Mouse (Mus musculus): ENCODE data around the gene Gpr156. TPM values are rescaled to one million over a fixed set of nuclear protein-coding genes. Genes with fewer than 3 reads are reported as not detected.

The Gpr156 gene
- polyA plus RNA-seq, 1 experiment = 0.03 TPM

- H3K36me3 ChIP-seq (ENCODE audit: control insufficient read depth, insufficient read depth, low read length) = no peaks in the 10 kb centered on the region
- TF ChIP-seq CTCF (IDR thresholded peaks at IDR 0.05; ENCODE audit: extremely low read depth, insufficient read length, insufficient replicate concordance, low read depth, low read length) (no peak), POLR2A (IDR thresholded peaks at IDR 0.05; ENCODE audit: low read depth, low read length) (no peak)
- no peaks in the 10 kb centered on the region for H3K4me1 ChIP-seq (ENCODE audit: control insufficient read depth, insufficient read depth, insufficient read length, low read length)
- no peak overlapping the region for H3K27ac ChIP-seq (ENCODE audit: insufficient read depth, low read depth, low read length)
- no peak overlapping the region for H3K4me3 ChIP-seq (ENCODE audit: low read depth, low read length)
- WGBS = 84% methylated on average over 2 of the region's 2 CpGs
- no peaks in the 10 kb centered on the region for H3K27me3 ChIP-seq (ENCODE audit: control insufficient read depth, insufficient read depth, low read length)
Observed at GRCm38 (mm10) chr16:37934932-37935331, 18.6 kb downstream of the Gpr156 start.

GRCm38 (mm10) chr16:37937276-37937675 lies 21.0 kb downstream of the Gpr156 start:
- 82% methylated on average over 8 of the region's 8 CpGs for WGBS
- no peaks in the 10 kb centered on the region for H3K36me3 ChIP-seq (ENCODE audit: control insufficient read depth, insufficient read depth, low read length)
- H3K27me3 ChIP-seq (ENCODE audit: control insufficient read depth, insufficient read depth, low read length) = no peaks in the 10 kb centered on the region
- H3K4me1 ChIP-seq (ENCODE audit: control insufficient read depth, insufficient read depth, insufficient read length, low read length) = no peaks in the 10 kb centered on the region
- H3K27ac ChIP-seq (ENCODE audit: insufficient read depth, low read depth, low read length) = no peak overlapping the region
- no peak for TF ChIP-seq POLR2A (IDR thresholded peaks at IDR 0.05; ENCODE audit: low read depth, low read length)
- no peak for TF ChIP-seq CTCF (IDR thresholded peaks at IDR 0.05; ENCODE audit: extremely low read depth, insufficient read length, insufficient replicate concordance, low read depth, low read length)
- H3K4me3 ChIP-seq (ENCODE audit: low read depth, low read length) = no peak overlapping the region

- TF ChIP-seq CTCF (IDR thresholded peaks at IDR 0.05; ENCODE audit: extremely low read depth, insufficient read length, insufficient replicate concordance, low read depth, low read length) = no peak
- TF ChIP-seq POLR2A (IDR thresholded peaks at IDR 0.05; ENCODE audit: low read depth, low read length) = no peak
- 56% methylated on average over 16 of the region's 17 CpGs for WGBS
- H3K4me1 ChIP-seq (ENCODE audit: control insufficient read depth, insufficient read depth, insufficient read length, low read length) = no peaks in the 10 kb centered on the region
Observed at GRCm38 (mm10) chr16:37938125-37939081, 22.1 kb downstream of the Gpr156 start.

GRCm38 (mm10) chr16:37939082-37939863 lies 23.0 kb downstream of the Gpr156 start:
- H3K27me3 ChIP-seq (ENCODE audit: control insufficient read depth, insufficient read depth, low read length) = no peaks in the 10 kb centered on the region
- no peak overlapping the region for H3K27ac ChIP-seq (ENCODE audit: insufficient read depth, low read depth, low read length)
- no peak for TF ChIP-seq POLR2A (IDR thresholded peaks at IDR 0.05; ENCODE audit: low read depth, low read length)
- no peak for TF ChIP-seq CTCF (IDR thresholded peaks at IDR 0.05; ENCODE audit: extremely low read depth, insufficient read length, insufficient replicate concordance, low read depth, low read length)
- no peaks in the 10 kb centered on the region for H3K4me1 ChIP-seq (ENCODE audit: control insufficient read depth, insufficient read depth, insufficient read length, low read length)
- H3K36me3 ChIP-seq (ENCODE audit: control insufficient read depth, insufficient read depth, low read length) = no peaks in the 10 kb centered on the region
- 66% methylated on average over 11 of the region's 11 CpGs for WGBS
- no peak overlapping the region for H3K4me3 ChIP-seq (ENCODE audit: low read depth, low read length)

More at GRCm38 (mm10) chr16:37938125-37939081, 22.1 kb downstream of the Gpr156 start:
- H3K36me3 ChIP-seq (ENCODE audit: control insufficient read depth, insufficient read depth, low read length) = no peaks in the 10 kb centered on the region
- no peaks in the 10 kb centered on the region for H3K27me3 ChIP-seq (ENCODE audit: control insufficient read depth, insufficient read depth, low read length)
- H3K4me3 ChIP-seq (ENCODE audit: low read depth, low read length) = no peak overlapping the region
- no peak overlapping the region for H3K27ac ChIP-seq (ENCODE audit: insufficient read depth, low read depth, low read length)

- Histone ChIP-seq H3K4me3 (ENCODE audit: low read depth, low read length) (no peak overlapping the region), H3K27me3 (ENCODE audit: control insufficient read depth, insufficient read depth, low read length) (no peaks in the 10 kb centered on the region), H3K4me1 (ENCODE audit: control insufficient read depth, insufficient read depth, insufficient read length, low read length) (no peaks in the 10 kb centered on the region), H3K27ac (ENCODE audit: insufficient read depth, low read depth, low read length) (no peak overlapping the region), H3K36me3 (ENCODE audit: control insufficient read depth, insufficient read depth, low read length) (no peaks in the 10 kb centered on the region)
- TF ChIP-seq CTCF (IDR thresholded peaks at IDR 0.05; ENCODE audit: extremely low read depth, insufficient read length, insufficient replicate concordance, low read depth, low read length) (no peak), POLR2A (IDR thresholded peaks at IDR 0.05; ENCODE audit: low read depth, low read length) (no peak)
- 81% methylated on average over 10 of the region's 10 CpGs for WGBS
Observed at GRCm38 (mm10) chr16:37940291-37940690, 24.0 kb downstream of the Gpr156 start.

GRCm38 (mm10) chr16:37943701-37944100 lies 27.4 kb downstream of the Gpr156 start:
- H3K36me3 ChIP-seq (ENCODE audit: control insufficient read depth, insufficient read depth, low read length) = no peaks in the 10 kb centered on the region
- no peaks in the 10 kb centered on the region for H3K4me1 ChIP-seq (ENCODE audit: control insufficient read depth, insufficient read depth, insufficient read length, low read length)
- H3K4me3 ChIP-seq (ENCODE audit: low read depth, low read length) = no peak overlapping the region
- 67% methylated on average over 2 of the region's 2 CpGs for WGBS
- H3K27ac ChIP-seq (ENCODE audit: insufficient read depth, low read depth, low read length) = no peak overlapping the region; the same call in 1 of the 2 replicates
- H3K27me3 ChIP-seq (ENCODE audit: control insufficient read depth, insufficient read depth, low read length) = no peaks in the 10 kb centered on the region
- TF ChIP-seq POLR2A (IDR thresholded peaks at IDR 0.05; ENCODE audit: low read depth, low read length) (no peak), CTCF (IDR thresholded peaks at IDR 0.05; ENCODE audit: extremely low read depth, insufficient read length, insufficient replicate concordance, low read depth, low read length) (no peak)

All from small intestine, adult 2 months (tissue).